Mouse (Mus musculus) c-Kit-negative CD71-positive TER-119-positive erythroid progenitor cells, embryonic 14.5 days (primary cell): ENCODE data around the gene Pyroxd1.

ENCODE experiments used
- DNase-seq: peaks from one replicate; pipeline ENCODE4 v3.0.0-alpha.2; 2013; ENCODE audit warnings: low read depth, low spot score

Gene Pyroxd1

DNA sequence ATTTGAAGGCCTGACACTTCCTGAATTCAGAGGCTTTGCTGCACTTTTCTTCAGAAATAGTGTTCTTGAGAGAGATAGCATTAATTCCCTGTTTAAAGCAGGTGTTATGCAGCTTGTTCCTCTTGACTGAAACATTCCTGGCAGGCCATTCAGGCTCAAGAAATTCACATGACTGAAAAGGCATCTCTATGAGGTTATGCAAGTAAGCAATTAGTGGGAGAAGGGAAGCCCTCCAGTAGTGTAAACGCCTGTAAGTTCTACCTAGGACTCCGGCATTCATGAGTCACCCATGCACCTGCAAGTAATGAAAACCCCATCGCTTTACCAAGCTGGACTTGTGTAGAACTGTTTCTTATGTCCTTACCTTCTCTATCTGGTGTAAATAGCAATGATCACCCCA, 24.1 kb downstream of the Pyroxd1 start:
- no peak for DNase-seq

DNA sequence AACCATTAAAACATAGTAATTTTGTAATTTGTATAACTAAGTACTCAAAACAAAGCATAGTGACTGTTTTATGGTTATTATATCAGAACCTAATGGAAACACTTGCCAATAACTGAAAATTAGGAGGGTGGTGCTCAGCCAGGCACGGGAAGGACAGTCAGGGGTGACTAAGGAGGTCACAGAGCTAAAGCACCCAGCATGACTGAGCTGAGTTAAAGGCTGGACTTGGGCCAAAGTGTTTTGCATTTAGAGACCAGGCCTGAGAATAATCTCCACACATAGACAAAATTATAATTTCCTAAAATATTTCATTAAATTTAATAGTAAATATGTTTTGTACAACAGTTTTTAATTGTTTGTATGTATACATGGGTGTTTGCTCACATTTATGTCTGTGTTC, 31.6 kb downstream of the Pyroxd1 start:
- DNase-seq: no peak

- no peak for DNase-seq
Measured at GRCm38 (mm10) chr6:142378576-142379330, 33.3 kb downstream of the Pyroxd1 start.

DNA sequence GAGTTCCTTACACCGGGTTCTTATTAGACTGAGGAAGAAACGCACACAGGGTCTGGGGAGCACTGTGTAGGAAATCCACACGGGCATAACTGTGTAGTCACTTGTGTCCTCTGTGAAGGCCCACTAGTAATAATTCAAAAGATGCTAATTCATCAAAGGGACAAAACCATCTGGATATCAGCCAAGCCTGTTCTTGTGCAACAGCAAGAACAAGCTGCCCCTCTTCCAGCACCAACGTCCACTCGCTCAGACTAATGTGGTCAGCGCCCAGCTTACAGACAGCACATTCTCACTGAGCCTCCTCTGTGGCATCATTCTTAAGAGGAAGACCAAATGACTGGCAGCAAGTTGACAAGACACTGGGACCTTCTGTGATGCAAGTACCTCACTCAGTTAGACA, 34.5 kb downstream of the Pyroxd1 start:
- no peak for DNase-seq

DNA sequence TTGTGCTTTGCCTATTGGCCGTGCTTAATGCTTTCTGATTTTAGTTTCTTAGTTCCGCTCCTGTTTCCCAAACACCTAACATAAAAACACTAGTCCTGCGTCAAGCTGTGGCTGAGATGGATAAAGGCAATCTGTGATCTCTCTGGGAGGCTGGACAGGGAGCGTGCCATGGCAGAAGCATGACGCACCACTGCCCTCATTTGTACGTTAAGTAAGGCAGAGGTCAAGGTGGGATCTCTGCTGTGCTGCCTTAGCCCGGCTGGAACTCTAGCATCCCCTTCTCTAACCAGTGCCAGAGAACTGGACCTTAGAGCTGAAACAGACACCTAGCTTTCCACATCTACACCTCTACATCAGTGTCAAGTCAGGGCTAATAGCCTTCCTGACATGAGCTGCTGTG, 36.2 kb downstream of the Pyroxd1 start:
- DNase-seq: no peak

- no peak for DNase-seq
Measured at GRCm38 (mm10) chr6:142384521-142384920, 39.1 kb downstream of the Pyroxd1 start.

DNA sequence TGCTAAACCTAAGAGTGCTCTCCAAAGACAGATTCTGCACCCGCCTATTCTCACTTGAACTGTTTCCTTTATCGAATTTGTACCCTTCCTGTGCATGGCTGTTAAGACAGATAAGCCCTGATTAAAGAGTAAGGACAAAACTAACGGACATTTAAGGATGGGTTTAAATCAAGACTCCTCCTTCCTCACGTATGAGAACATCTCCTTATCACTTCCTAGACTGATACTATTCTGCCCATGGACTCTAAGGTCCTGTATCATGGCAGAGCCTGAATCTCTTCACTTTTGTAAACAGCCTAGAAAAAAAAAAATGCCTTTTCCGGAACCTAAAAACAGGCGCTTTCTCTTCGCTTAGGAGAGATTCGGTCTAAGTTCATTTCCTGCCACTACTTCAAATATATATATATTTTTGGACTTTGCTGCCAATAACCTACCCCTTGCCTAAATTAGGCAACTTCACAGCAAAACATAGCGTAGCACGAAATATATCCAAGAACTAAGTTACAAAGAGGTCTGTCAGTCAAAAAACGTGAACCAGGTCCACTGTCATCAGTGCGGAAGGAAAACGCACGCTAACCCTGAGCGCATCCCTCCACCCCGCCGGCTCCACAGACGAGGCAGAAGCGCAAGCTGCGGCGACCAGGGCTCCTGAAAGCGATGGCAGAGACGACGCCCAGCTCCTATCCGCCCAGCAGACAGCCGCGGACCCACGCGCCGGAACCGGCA, 41.0 kb downstream of the Pyroxd1 start:
- DNase-seq: peak; percentile 27

GRCm38 (mm10) chr6:142387011-142387754, 41.7 kb downstream of the Pyroxd1 start, which contains the start of the genes Recql and Golt1b:
Gene Recql (minus strand): TSS chr6:142387087.
Gene Golt1b (plus strand): TSS chr6:142387221.
- peak; percentile 92 for DNase-seq

DNA sequence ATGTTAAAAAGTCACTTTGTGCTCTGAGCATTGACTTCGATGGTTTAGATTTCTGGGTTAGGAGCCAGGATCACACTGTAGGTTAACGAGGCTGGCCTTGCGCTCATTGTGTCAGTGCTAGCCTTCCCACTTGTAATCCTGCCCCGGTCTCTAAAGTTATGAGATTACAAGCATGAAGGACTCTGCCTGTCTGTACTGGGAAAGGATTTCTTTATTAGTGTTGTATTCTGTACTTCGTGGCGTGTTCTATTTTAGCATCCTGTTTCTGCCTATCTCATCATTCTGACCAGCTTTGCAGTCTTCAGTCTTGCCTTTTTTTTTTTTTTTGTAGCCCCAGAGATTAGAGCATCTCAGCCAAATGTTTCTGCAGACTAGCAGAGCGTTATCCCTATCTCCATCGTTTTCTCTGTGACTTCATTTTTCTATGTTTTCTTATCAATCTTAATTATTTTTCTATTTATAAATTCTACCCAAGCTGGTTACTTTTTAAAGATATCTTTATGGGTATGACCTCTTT, 42.4 kb downstream of the Pyroxd1 start:
- DNase-seq: peak; percentile 13

DNA sequence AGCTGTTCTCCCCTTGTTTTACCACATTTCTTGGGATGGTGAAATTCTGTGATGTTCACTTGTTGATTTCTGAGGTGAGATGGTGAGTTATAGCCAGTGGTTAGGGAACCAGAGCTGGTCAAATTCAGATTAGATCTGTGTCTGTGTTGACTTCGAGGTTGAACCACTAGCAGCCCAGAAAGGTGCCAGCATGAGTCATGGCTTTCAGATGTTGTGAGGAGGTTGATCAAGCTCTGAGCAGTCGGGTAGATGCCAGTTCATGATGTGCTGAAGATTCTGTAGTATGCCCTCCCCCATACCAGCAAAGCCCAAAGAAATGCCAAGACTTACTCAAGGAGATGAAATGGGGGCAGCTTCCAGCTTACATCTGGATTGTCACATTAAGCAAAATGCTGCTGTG, 43.6 kb downstream of the Pyroxd1 start:
- no peak for DNase-seq

DNA sequence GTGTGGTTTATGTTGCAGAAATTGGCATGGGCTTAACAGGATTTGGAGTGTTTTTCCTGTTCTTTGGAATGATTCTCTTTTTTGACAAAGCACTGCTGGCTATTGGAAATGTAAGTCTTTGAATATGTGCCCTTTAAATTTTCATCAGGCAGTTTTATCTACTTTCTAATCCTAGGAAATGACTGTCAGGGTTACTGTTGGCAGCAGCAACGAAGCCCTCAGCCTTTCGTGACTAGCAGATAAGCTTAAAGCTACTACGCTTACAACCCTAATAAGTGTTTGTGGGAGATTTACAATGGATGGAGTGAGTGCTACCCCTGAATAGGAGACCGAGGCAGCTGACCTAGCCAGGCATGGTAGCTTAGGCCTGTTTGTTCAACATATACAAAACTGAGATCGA, 46.9 kb downstream of the Pyroxd1 start:
- no peak for DNase-seq

DNA sequence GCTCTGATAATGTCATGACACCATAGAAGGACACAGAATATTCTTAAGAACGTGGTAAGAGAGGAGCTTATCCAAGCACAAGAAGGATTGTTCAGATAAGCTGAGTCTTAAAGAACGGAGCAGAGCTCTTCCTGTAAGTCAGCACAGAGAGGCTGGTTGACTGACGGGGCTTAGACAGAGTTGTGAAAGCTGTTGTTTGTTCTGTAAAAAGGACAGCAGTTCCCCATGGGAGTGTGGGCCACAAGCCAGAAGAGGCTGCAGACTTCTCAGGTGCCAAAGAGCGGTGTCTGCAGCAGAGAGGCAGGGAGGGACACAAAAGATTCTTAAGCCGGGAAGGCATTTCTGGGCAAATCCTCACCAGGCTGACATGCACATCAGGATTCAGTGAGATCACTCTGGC, 49.2 kb downstream of the Pyroxd1 start:
- DNase-seq: no peak

DNA sequence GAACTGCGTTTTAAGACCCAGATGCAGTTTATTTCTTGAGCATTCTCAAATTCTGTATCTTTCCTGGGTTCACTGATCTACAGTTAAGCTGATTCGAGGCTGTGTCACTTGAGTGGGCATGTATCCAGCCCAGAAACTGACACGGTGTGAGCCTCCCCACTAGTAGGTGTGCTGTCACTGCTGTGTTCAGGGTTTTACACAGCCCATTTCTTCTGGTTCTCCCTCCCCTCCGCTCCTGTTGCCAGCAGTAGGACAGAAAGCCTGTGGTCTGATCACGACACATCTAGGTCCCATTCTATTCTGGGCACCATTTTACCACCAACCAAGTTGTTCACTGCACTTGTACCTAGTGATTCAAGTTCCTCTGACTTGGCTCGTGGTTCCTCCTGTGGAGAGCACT, 50.3 kb downstream of the Pyroxd1 start:
- no peak for DNase-seq

- DNase-seq: no peak
Measured at GRCm38 (mm10) chr6:142411140-142411539, 65.7 kb downstream of the Pyroxd1 start.
